Mouse (Mus musculus) monocyte, adult 2 months (primary cell): ENCODE data around the gene Ttc16.

Experiments used
- DNase-seq, 2 experiments: peaks; one replicate each; pipeline ENCODE4 v3.0.0; 2022; ENCODE audit warnings: low spot score in 2 of 2, low read depth in 1 of 2

Gene Ttc16

GRCm38 (mm10) chr2:32781710-32782109, 6.3 kb upstream of the Ttc16 start:
- DNase-seq, result no peak

GRCm38 (mm10) chr2:32779714-32780113, 4.3 kb upstream of the Ttc16 start:
- no peak for DNase-seq

- peak; percentile 12 to 34 for DNase-seq
Measured at GRCm38 (mm10) chr2:32779131-32779530, 3.7 kb upstream of the Ttc16 start.

DNA sequence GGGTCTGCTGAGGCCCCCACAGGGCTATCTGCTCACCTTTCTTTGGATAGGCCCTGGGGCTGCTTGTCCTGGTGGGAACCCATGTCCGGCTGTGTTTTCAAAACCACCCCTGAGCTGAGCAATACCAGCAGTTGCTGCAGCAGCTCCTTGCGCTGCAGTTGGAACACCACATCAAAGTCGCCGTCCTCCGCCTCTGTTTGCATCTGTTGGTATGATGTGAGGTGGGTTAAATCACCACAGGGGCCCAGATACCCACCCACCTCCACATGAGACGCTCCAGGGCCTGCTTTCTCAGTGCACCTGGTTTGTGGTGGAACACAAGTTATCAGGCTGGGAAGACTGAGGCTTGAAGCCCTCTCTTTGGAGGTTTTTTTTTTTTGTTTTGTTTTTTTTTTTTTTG, 2.6 kb upstream of the Ttc16 start:
- DNase-seq, result no peak

- no peak for DNase-seq
Measured at GRCm38 (mm10) chr2:32776192-32776591, 759 bp upstream of the Ttc16 start.

DNA sequence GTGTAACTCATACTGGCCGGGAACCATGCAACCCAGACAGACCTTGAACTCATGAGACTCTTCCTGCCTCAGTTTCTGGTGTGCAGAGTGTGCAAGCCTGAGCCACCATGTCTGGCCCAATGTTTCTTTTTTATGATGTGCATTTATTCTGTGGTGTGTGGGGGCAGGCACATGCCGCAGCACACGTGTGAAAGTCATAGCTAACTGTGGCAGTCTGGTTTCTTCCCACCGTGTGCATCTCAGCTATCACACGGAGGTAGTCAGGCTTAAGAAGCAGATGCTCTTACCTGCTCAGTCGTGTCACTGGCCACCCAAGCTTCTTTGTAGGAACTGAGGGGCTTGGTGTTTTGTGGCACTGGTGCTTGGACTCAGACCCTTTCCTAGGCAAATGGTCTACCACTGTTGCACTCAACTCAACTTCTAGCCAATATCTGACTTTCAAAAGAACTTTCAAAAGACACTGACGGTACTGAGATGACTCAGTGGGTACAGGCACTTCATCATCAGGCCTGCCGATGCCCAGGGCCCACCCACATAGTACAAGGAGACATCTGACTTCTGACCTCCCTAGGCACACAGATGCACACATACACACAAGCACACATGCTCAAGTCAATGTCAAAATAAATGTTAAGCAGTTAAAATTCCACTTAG, 2.7 kb downstream of the Ttc16 start:
- DNase-seq, result no peak

DNA sequence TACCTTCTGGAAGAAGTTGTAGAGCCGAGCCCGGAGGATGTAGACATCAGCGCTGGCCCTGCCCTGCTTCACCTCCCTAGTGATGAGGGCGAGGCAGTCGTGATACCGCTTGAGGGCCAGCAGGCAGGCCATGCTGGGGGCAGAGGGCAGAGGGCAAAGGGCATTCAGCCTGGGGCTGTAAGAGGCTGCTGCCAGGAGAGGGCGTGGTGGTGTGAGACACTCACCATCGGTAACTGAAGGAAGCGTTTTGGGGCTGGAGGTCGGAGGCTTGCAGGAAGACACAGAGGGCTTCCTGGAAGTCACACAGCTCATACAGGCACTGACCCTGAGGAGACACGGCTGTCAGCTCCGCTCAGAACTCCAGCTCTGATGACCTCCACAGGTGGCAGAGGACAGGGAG, 3.5 kb downstream of the Ttc16 start:
- no peak for DNase-seq

DNA sequence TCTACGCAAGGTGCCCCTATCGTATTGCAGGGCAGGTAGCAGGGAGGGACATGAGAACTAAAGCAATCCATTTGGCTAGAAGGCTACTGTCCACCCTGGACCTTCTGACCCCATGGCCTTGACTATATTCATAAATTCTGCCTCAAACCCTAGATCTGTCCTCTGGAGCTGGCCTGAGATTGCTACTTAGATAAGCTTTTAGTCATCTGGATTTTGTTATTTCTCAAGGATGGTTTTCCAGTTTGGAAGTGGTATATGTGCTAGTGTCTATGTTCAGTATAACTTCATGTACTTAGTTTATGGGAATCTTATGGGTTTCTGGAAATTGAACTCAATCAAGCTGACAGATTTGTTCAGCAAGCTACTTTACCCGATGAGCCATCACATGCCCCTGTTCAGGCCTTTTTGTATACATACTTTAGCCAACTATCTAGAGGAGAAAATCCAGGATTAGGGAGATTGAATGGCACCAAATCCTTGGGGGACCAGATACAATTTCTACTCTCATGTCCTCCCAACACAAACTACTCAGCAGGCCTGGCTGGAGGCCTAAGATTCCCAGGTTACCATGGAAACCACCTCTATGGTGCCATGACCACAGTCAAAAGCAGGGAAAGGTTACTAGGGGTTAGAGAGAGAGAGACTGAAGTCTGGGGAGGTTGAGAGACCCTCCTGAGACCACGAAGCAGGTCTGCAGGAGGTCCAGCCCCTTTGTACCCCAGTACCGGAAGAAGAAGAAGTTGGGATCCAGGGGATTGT, 5.9 kb downstream of the Ttc16 start:
- DNase-seq, result no peak

DNA sequence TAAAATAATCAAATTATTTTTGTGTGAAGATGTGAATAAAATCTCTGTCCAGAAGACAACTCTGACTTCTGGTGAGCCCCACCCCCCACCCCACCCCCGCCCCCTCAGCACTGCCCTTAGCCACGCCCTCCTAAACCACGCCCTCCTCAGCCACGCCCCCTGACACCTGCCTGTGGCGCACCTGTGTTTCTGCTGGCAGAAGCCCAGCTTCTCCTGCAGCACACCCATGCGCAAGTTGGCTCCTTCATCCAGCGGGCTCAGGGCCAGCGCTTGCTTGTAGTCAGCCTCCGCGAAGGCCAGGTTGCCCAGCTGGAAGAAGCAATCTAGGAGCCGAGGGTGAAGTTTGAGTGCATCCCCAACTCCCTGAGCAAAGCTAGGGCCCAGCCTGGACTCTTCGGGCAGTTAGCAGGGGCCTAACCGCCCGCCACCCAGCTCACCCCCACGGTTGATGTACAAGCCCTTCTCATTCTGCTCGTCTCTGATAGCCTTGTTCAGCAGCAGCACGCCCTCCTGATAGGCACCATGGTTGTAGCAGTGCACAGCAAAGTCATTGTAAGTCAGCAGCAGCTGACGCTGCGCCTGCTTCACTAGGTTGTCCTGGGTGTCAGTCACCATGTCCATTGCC, 6.7 kb downstream of the Ttc16 start:
- DNase-seq, result no peak

DNA sequence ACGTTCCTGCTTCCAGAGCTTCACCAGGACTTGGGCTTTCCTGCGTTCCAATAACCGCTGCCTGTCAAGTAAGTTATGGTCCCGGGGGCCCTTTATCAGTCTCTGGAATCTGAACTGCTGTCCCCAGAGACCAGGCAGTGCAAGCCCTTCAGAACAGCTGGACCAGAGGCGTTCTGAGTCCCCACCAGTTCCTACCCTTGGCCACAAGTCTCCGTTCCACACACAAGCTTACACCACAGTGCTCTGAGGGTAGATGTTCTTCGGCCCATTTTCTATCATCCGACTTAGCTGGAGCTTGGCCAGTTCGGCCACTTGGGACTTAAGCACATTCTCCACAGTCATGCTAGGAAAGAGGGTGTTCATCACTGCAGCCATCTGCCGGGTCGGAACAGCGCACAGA, 8.2 kb downstream of the Ttc16 start:
- DNase-seq, result no peak

GRCm38 (mm10) chr2:32763353-32763752, 12.1 kb downstream of the Ttc16 start:
- DNase-seq, result no peak

GRCm38 (mm10) chr2:32761859-32762258, 13.6 kb downstream of the Ttc16 start:
- DNase-seq, result no peak

- no peak for DNase-seq
Measured at GRCm38 (mm10) chr2:32761361-32761760, 14.1 kb downstream of the Ttc16 start.

DNA sequence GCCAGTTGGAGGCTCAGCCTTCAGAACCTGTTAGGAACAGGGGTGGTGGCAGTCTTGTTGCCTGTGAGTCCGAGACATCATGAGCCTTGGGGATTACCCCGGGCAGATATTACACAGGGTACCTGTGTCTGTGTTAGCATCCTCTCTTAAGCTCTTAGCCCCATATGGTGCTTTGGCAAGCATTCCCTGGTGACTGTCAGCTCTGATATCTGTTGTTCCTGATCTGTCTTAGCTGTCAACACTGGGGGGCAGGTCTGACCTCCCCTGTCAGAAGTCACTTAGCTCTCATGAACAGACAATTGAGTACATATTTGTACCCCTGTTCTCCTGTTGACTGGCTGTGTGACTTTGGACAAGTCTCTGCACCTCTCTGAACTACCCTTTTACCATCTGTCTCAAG, 16.4 kb downstream of the Ttc16 start:
- no peak for DNase-seq

DNA sequence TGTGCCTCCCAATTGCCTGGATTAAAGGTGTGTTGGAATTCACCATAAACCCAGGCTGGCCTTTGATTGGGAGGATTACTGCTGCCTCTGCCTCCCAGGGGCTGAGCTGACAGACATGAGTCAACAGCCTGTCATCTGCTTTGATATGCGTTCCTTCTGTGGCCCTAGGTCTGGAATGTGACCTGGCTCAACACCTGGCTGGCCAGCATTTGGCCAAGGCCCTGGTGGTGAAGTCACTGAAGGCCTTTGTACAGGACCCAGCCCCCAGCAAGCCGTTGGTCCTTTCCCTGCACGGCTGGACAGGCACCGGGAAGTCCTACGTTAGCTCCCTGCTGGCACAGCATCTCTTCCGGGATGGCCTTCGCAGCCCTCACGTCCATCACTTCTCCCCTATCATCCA, 16.9 kb downstream of the Ttc16 start:
- no peak for DNase-seq

GRCm38 (mm10) chr2:32757056-32757845, 18.2 kb downstream of the Ttc16 start, which contains the start of gene Tor2a:
Gene Tor2a, plus strand, starts transcription at chr2:32757234.
- DNase-seq, result peak; percentile 89 to 91

DNA sequence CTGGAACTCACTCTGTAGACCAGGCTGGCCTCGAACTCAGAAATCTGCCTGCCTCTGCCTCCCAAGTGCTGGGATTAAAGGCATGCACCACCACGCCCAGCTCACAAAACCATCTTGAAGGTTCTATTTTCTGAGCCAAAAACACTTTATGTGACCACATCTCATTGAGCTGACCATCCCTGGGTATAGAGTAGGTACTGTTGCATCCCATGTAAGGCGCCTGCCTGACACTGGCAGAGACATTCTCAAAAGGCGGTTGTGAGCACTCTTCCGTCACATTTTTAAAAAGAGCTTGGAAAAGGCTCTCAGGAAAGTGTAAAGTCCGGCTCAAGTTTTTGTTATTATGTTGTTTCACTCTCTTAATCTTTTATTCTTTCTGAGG, 18.8 kb downstream of the Ttc16 start:
- no peak for DNase-seq

- DNase-seq, result no peak
Measured at GRCm38 (mm10) chr2:32752181-32752580, 23.3 kb downstream of the Ttc16 start.

DNA sequence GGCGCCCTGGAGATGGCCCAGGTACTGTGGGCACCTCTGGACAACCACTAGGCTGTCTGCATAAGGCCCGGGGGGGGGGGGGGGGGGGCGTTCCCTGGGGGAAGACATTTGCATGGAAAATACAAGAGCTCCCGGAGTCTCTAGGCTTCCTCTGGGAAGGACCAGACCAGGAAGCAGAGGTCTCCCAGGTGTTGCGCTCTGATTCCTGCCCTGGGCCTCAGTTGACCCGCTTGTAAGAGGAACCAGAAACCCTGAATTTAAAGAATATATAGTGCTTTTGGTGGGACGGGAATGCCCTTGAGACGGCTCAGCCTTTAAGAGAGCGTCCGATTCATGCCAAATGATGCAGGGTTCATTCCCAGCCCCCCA, 23.8 kb downstream of the Ttc16 start:
- no peak for DNase-seq

- DNase-seq, result no peak
Measured at GRCm38 (mm10) chr2:32750887-32751664, 24.4 kb downstream of the Ttc16 start.

GRCm38 (mm10) chr2:32750199-32750598, 25.2 kb downstream of the Ttc16 start:
- no peak for DNase-seq
